Mouse (Mus musculus) heart, adult 2 months (tissue): Measurements from ENCODE around the gene Rab38. TPM values are rescaled to one million over a fixed set of nuclear protein-coding genes. Genes with fewer than 3 reads are reported as not detected.

ENCODE experiments used
- DNase-seq, 2 experiments: peaks; one replicate each; pipeline ENCODE4 v3.0.0; 2021
- H3K27ac ChIP-seq: fragments of 200-600 bp; 2 replicates; pipeline ENCODE4 v1.8.1; 2022
- H3K27me3 ChIP-seq: fragments of 200-500 bp; 2 replicates; pipeline ENCODE4 v1.6.1; 2012; ENCODE audit warnings: mild to moderate bottlenecking, low read length, inconsistent platforms, mixed read lengths; ENCODE audit not compliant: control insufficient read depth, insufficient read depth
- H3K36me3 ChIP-seq: fragments of 200-500 bp; 2 replicates; pipeline ENCODE4 v1.6.1; 2012; ENCODE audit warnings: low read length, inconsistent platforms; ENCODE audit not compliant: control insufficient read depth, insufficient read depth
- H3K4me1 ChIP-seq: fragments of 200-500 bp; 2 replicates; pipeline ENCODE4 v1.6.1; 2011; ENCODE audit warnings: low read length; ENCODE audit not compliant: control insufficient read depth, insufficient read depth
- H3K4me3 ChIP-seq: fragments of 200-600 bp; 2 replicates; pipeline ENCODE4 v1.8.1; 2022
- H3K79me2 ChIP-seq: fragments of 200-500 bp; replicated peaks from 2 replicates; pipeline ENCODE4 v1.6.1; 2012; ENCODE audit warnings: mild to moderate bottlenecking, inconsistent platforms, low read length, moderate library complexity, mixed read lengths; ENCODE audit not compliant: control insufficient read depth, insufficient read depth
- H3K9ac ChIP-seq: fragments of 200-500 bp; 2 replicates; pipeline ENCODE4 v1.6.1; 2012; ENCODE audit warnings: low read depth, mild to moderate bottlenecking, control low read depth, inconsistent platforms, low read length, mixed read lengths
- CTCF ChIP-seq: fragments of 200-600 bp; IDR thresholded peaks from 2 replicates; pipeline ENCODE4 v1.8.1; 2022; ENCODE audit warnings: antibody characterized with exemption, mild to moderate bottlenecking, moderate library complexity
- EP300 ChIP-seq: fragments of 200-500 bp; IDR thresholded peaks from 2 replicates; pipeline ENCODE4 v1.6.1; 2011; ENCODE audit warnings: low read depth, low read length, control low read depth; ENCODE audit not compliant: insufficient read depth
- POLR2A ChIP-seq: fragments of 200-500 bp; IDR thresholded peaks from 2 replicates; pipeline ENCODE4 v1.6.1; 2011; ENCODE audit warnings: mild to moderate bottlenecking, low read depth, low read length, control low read depth; ENCODE audit not compliant: insufficient read depth
- WGBS: fragments of 180-500 bp; shearing (Covaris S2); methylation state at CpG from one replicate; pipeline ENCODE4 v1.1.7; 2018; 5-methylcytosine and 5-hydroxymethylcytosine counted together
- intact Hi-C: fragments of 180-260 bp; cut with DNase I; formaldehyde crosslinking; loops from one replicate; pipeline ENCODE4 v1.15.1; 2025
- polyA plus RNA-seq: library from polyadenylated mRNA; depleted of rRNA; stranded (reverse); fragments of >200 nt; gene quantifications from 2 replicates; pipeline ENCODE4 v1.2.3, GENCODE M21; 2012
- total RNA-seq, 2 experiments: library from RNA; stranded (reverse); gene quantifications; 2 replicates each; pipeline ENCODE4 v1.2.3; 2021

The Rab38 gene
- total and polyA plus RNA-seq, 3 experiments: 0.16 to 0.23 TPM; not detected in 1

DNA sequence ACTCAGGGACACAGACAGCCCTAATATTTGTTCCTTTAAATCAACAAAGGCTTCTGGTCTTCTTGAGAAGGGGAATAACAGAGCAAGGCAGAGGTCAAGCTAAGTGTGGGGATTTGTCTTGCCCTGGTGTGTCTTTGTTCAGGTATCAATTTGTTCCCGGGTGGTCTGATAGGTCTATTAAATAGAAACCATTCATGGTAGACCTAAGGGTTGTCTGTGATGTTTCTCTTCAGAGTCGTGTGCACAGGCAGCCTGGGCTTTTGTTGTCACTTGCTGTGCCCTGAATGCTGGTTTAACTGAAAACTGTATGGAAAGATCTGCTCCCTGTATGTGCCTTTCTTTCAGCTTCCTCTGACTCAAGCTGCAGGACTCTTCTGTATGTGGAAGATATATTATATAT, 60.9 kb downstream of the Rab38 start:
- no peak for TF ChIP-seq EP300
- no peak for TF ChIP-seq CTCF
- TF ChIP-seq POLR2A: no peak
- no peak for DNase-seq
- 62% methylated on average over 2 of the region's 2 CpGs for WGBS

DNA sequence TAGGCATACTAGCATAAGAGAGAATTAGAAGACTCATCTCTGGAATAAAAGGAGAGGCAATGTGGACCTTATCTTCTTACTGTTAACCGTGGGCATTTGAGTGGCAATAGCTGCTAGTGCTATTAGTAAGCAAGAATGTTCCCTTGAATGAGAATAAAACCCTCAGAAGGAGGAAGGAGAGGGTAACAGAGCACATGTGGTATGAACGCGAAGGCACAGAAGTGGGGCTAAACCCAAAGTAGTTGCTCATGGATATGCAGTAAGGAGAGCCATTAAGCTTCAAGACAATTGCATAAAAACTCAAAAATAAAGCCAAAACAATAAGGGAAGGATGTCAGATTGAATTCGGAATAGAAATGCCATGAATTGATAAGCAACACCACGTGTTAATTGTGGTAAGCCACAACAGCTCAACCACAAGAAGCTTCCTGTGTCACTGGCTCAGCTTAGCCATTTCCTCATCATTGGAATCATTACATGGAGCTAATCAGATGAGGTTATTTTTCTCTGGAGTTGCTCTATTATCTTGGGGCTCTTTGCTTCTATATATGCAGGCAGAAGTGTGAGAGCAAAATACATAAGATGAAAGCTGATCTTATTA, 72.2 kb downstream of the Rab38 start:
- Histone ChIP-seq H3K79me2 (no peaks in the 10 kb centered on the region), H3K36me3 (no peaks in the 10 kb centered on the region), H3K27ac (no peak overlapping the region), H3K4me3 (no peak overlapping the region), H3K27me3 (no peaks in the 10 kb centered on the region), H3K4me1 (no peaks in the 10 kb centered on the region), H3K9ac (no peak overlapping the region)
- no peak for DNase-seq
- WGBS: 67% methylated on average over 5 of the region's 5 CpGs
- TF ChIP-seq CTCF (no peak), EP300 (no peak), POLR2A (no peak)
- intact Hi-C loops: no loop called here

More for the DNA sequence above, 60.9 kb downstream of the Rab38 start:
- no peaks in the 10 kb centered on the region for H3K79me2 ChIP-seq
- H3K27me3 ChIP-seq: no peaks in the 10 kb centered on the region
- H3K4me1 ChIP-seq: no peaks in the 10 kb centered on the region
- no peak overlapping the region for H3K27ac ChIP-seq
- intact Hi-C loops: no loop called here
- H3K9ac ChIP-seq: no peak overlapping the region
- no peak overlapping the region for H3K4me3 ChIP-seq
- H3K36me3 ChIP-seq: no peaks in the 10 kb centered on the region

GRCm38 (mm10) chr7:88509748-88510147, 79.7 kb downstream of the Rab38 start:
- DNase-seq: no peak
- H3K4me3 ChIP-seq: no peak overlapping the region
- 61% methylated on average over 2 of the region's 2 CpGs for WGBS
- TF ChIP-seq EP300 (no peak), CTCF (no peak), POLR2A (no peak)
- H3K79me2 ChIP-seq: no peaks in the 10 kb centered on the region
- no peaks in the 10 kb centered on the region for H3K4me1 ChIP-seq
- H3K27me3 ChIP-seq: no peaks in the 10 kb centered on the region
- H3K9ac ChIP-seq: no peak overlapping the region
- H3K27ac ChIP-seq: no peak overlapping the region
- intact Hi-C loops: no loop called here
- H3K36me3 ChIP-seq: no peaks in the 10 kb centered on the region

- intact Hi-C loops: no loop called here
- DNase-seq: no peak
- H3K36me3 ChIP-seq: no peaks in the 10 kb centered on the region
- H3K4me3 ChIP-seq: no peak overlapping the region
- 58% methylated on average over 1 of the region's 1 CpGs for WGBS
- TF ChIP-seq POLR2A (no peak), EP300 (no peak), CTCF (no peak)
- no peaks in the 10 kb centered on the region for H3K79me2 ChIP-seq
- no peak overlapping the region for H3K9ac ChIP-seq
- H3K27ac ChIP-seq: no peak overlapping the region
- no peaks in the 10 kb centered on the region for H3K4me1 ChIP-seq
- no peaks in the 10 kb centered on the region for H3K27me3 ChIP-seq
Measured at GRCm38 (mm10) chr7:88522481-88522880, 92.4 kb downstream of the Rab38 start.

DNA sequence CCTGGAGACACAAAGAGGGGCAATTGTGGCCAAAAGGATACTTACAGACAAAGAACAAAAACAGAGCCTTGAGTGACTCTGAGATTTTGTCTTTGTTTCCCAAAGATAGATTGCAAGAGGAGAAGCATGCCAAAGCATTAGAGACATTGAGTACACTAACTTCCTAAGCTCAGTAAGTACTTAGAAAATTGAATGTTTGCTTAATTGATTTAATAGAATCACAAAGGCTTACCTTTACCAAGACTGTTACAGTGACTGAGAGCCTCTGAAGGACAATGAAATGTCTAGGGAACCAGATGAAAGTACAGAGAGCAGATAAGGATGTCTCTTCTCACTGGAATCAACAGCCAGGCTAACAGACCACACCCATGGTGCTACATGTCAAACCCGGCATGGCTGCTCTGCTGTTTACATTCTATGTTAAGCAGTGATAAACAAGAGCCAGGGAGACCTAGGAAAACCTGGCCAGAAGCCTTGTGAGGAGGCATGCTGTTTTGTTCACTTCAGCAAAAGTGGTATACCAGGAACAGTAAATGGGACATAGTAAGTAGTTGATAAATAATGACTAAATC, 97.1 kb downstream of the Rab38 start:
- H3K36me3 ChIP-seq: no peaks in the 10 kb centered on the region
- no peak for DNase-seq
- H3K4me3 ChIP-seq: no peak overlapping the region
- TF ChIP-seq EP300 (no peak), CTCF (no peak), POLR2A (no peak)
- intact Hi-C loops: no loop called here
- no peak overlapping the region for H3K27ac ChIP-seq
- no peak overlapping the region for H3K9ac ChIP-seq
- H3K4me1 ChIP-seq: no peaks in the 10 kb centered on the region
- no peaks in the 10 kb centered on the region for H3K79me2 ChIP-seq
- WGBS: 0% methylated on average over 1 of the region's 1 CpGs
- no peaks in the 10 kb centered on the region for H3K27me3 ChIP-seq

- intact Hi-C loops: no loop called here
- no peak overlapping the region for H3K9ac ChIP-seq
- no peaks in the 10 kb centered on the region for H3K27me3 ChIP-seq
- DNase-seq: no peak
- H3K79me2 ChIP-seq: no peaks in the 10 kb centered on the region
- H3K36me3 ChIP-seq: no peaks in the 10 kb centered on the region
- H3K4me3 ChIP-seq: no peak overlapping the region
- TF ChIP-seq CTCF: no peak
- no peak for TF ChIP-seq POLR2A
- TF ChIP-seq EP300: no peak
- H3K27ac ChIP-seq: no peak overlapping the region
- no peaks in the 10 kb centered on the region for H3K4me1 ChIP-seq
Measured at GRCm38 (mm10) chr7:88536127-88536531, 106.1 kb downstream of the Rab38 start.
